Mouse (Mus musculus) lung, postnatal 0 days (tissue): ENCODE results near the gene Fau.

Source experiments
- CTCF ChIP-seq: IDR thresholded peaks from 2 replicates; pipeline ENCODE4 v1.5.1; 2016; ENCODE audit warnings: antibody characterized with exemption, mild to moderate bottlenecking
- EP300 ChIP-seq: IDR thresholded peaks from 2 replicates; pipeline ENCODE4 v1.6.1; 2016; ENCODE audit warnings: antibody characterized with exemption, mild to moderate bottlenecking, control low read depth

DNA sequence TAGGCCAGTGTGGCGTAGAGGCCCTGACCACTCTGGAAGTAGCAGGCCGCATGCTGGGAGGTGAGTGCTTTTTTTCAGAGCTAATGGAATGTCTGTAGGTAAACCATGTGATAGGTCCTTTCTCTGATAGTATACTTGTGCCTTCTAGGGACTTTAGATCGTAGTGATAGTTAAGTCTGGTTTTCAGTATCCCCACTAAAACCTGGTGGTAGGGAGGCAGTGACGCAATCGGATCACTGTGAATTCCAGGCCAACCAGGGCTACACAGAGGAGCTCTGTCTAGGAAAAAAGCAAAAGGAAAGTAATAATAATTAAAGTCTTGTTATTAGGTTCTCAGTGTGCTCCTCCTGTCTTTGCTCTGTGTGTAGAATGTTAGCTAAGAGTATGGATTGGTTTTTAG is 869 bp downstream of the Fau start:
- TF ChIP-seq CTCF: no peak
- TF ChIP-seq EP300: no peak
